Mouse (Mus musculus) G1E (cell line): ENCODE results near the gene Prr23a2.

ENCODE experiments used
- CTCF ChIP-seq: IDR thresholded peaks from 2 replicates; pipeline ENCODE4 v1.5.1; 2012; ENCODE audit warnings: low read depth, low read length, inconsistent platforms, mixed read lengths
- GATA1 ChIP-seq: IDR thresholded peaks from 2 replicates; pipeline ENCODE4 v1.6.1; 2012; ENCODE audit warnings: borderline replicate concordance, low read length, inconsistent platforms, mixed read lengths
- GATA2 ChIP-seq: IDR thresholded peaks from 2 replicates; pipeline ENCODE4 v1.6.1; 2012; ENCODE audit warnings: low read depth, low read length, inconsistent platforms, borderline replicate concordance

DNA sequence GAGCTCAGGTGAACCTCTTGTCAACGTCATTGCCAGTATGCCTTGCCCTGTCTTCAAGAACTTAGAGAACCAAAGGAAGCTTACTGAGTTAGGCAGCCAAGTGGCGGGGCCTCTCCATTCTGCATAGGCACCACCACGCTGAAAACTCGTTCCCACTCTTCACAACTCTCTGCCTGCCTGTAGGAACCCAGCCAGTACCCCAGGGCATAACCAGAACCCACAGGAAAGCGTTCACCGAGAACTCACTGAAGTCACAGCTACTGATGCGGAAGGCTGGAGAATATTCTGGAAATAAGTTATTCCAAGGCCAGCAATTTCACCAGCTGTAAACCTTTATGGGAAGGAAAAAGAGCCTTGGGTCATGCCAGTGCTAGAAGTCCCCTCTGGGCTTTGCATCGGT, 48.7 kb upstream of the Prr23a2 start:
- TF ChIP-seq GATA2 (no peak), CTCF (no peak), GATA1 (no peak)
